Mouse (Mus musculus) skeletal muscle tissue, postnatal 0 days (tissue): ENCODE measurements around the gene Ccne1. TPM values are rescaled to one million over a fixed set of nuclear protein-coding genes. Genes with fewer than 3 reads are reported as not detected.

Source experiments
- polyA plus RNA-seq: library from polyadenylated mRNA; unstranded; fragments of >200 nt; fragmentation: Nextera tagmentation; extraction: Ambion mirVana; gene quantifications from 2 replicates; pipeline ENCODE4 v1.2.1, GENCODE M21; 2015

Gene Ccne1
- polyA plus RNA-seq, result 21.3 and 26.6 TPM in 2 replicates

DNA sequence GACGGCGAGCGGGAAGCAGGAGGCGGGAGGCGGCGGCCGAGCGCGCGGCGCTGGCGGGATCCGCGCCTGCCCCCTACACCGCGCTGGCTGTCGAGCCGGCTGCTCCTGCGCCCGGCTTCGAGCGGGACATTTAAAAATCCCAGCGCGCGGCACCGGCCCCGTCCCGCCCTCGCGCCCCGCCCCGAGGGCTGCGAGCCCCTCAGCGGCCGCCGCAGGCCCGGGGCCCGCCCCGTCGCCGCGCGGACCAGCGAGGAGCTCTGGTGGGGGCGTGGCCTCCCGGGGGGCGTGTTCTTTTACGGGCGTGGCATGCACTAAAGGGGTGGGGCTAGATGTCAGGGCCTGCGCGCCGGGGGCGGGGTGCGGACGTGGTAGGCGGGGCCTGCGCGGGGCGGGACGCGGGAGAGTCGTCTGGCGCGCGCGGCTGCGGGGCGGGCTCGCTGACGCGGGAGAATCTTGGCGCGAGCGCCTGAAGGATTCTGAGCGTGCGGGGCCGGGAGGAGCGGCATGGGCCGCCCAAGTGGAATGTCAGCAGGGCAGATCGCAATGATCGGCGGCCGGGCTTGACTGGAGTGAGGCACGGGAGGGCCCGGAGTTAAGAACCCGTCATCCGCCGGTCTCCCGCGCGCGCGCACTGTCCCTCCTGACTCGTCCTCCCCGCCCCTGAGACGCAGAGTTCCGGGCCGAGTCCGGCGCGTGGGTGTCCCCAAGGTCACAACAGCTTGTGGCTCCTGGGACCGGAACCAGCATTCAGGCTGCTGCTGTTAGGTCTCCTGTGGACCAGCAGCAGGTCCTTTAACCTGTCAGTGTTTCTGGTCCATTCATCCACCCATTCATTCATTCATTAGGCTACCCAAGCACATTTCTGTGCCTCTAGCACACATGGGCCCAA, at the start of gene Ccne1:
TSS of gene Ccne1 (minus strand) at position 164 of the 889 bp plus-strand sequence.

Other genes starting within 250 kb of the Ccne1 start
- 35.2 and 35.8 TPM in 2 replicates for gene Uri1, start 84.0 kb downstream of the Ccne1 start, polyA plus RNA-seq
- 9.4 and 23.1 TPM in 2 replicates for gene 1600014C10Rik, start 75.7 kb upstream of the Ccne1 start, polyA plus RNA-seq
- gene Plekhf1, start 120.5 kb upstream of the Ccne1 start, polyA plus RNA-seq, result 4.9 and 5.5 TPM in 2 replicates
- 21.1 and 29.3 TPM in 2 replicates for gene Pop4, start 163.9 kb upstream of the Ccne1 start, polyA plus RNA-seq